Mouse (Mus musculus) neutrophil, adult 59 days (primary cell): Measurements from ENCODE around the gene Ebp. TPM values are rescaled to one million over a fixed set of nuclear protein-coding genes. Genes with fewer than 3 reads are reported as not detected.

Experiments used
- total RNA-seq, 2 experiments: library from RNA; stranded (reverse); gene quantifications; 1 replicate in 1 of 2; 2 replicates in 1 of 2; pipeline ENCODE4 v1.2.4; 2023

Ebp gene
- total RNA-seq = 10 to 100 TPM; 37.5 to 49.5 TPM

GRCm38 (mm10) chrX:8193419-8193723 is at the start of gene Ebp:
TSS of gene Ebp (minus strand) at chrX:8193512.

GRCm38 (mm10) chrX:8206015-8206693 is 12.8 kb upstream of the Ebp start, which contains the start of gene Porcn:
TSS of gene Porcn (minus strand) at chrX:8206525.

GRCm38 (mm10) chrX:8175504-8176385 is 17.6 kb downstream of the Ebp start, which contains the start of gene Tbc1d25:
TSS of gene Tbc1d25 (minus strand) at chrX:8176181.

GRCm38 (mm10) chrX:8145153-8145991 is 47.9 kb downstream of the Ebp start, which contains the start of gene Rbm3:
TSS of gene Rbm3 (minus strand) at chrX:8145880.

Other genes starting within 250 kb of the Ebp start
- 10 to 100 TPM in 1 of 2 experiments, 1 to 10 TPM in 1; 8.4 to 10.1 TPM for gene Hdac6, start 245.6 kb downstream of the Ebp start, total RNA-seq
- gene Gata1, start 215.4 kb downstream of the Ebp start, total RNA-seq = 10 to 100 TPM in 1 of 2 experiments, 1 to 10 TPM in 1; 4.3 to 12.0 TPM
- not detected for gene Glod5, start 175.0 kb downstream of the Ebp start, total RNA-seq
- gene Suv39h1, start 118.8 kb downstream of the Ebp start, total RNA-seq = 10 to 100 TPM; 30.6 to 35.0 TPM
- 100 to 1,000 TPM; 161 to 164 TPM for gene Was, start 103.0 kb downstream of the Ebp start, total RNA-seq
- 10 to 100 TPM; 34.0 to 39.2 TPM for gene Wdr13, start 60.6 kb downstream of the Ebp start, total RNA-seq
- 100 to 1,000 TPM; 325 to 356 TPM for gene Rbm3, start 47.6 kb downstream of the Ebp start, total RNA-seq
- gene Tbc1d25, start 17.3 kb downstream of the Ebp start, total RNA-seq = 10 to 100 TPM; 10.3 to 15.6 TPM
- gene Porcn, start 13.0 kb upstream of the Ebp start, total RNA-seq = under 1 TPM; 0.31 to 0.77 TPM
- gene Ftsj1, start 58.9 kb upstream of the Ebp start, total RNA-seq = 10 to 100 TPM; 14.8 to 17.0 TPM
- 10 to 100 TPM in 1 of 2 experiments, 1 to 10 TPM in 1; 2.1 to 16.0 TPM for gene Slc38a5, start 77.6 kb upstream of the Ebp start, total RNA-seq
- gene Ssxb10, start 133.9 kb upstream of the Ebp start, total RNA-seq = not detected
- not detected for gene Ssxb9, start 173.5 kb upstream of the Ebp start, total RNA-seq
- not detected for gene Ssxb1, start 219.8 kb upstream of the Ebp start, total RNA-seq